Mouse (Mus musculus) spleen, postnatal 4 days (tissue): ENCODE measurements at regions not wholly inside any gene's neighbourhood (a gene's known extent, or its start where the extent isn't known, plus 50 kb on each side); places are given as distances from the start of the nearest gene placed in this dataset.
"Not testable (repeated sequence)": the region's sequence is repeated elsewhere in the genome, so short reads cannot be mapped to it uniquely, and the experiment has no call there.

Experiments used
- DNase-seq, 2 experiments: peaks; one replicate each; pipeline ENCODE4 v3.0.0; 2022; ENCODE audit warnings: low spot score in 2 of 2

- DNase-seq = peak; percentile 31 to 71
Measured at GRCm38 (mm10) chr1:184235131-184235983, 201.3 kb upstream of the 1700056E22Rik start.

GRCm38 (mm10) chr1:184234320-184234988 lies 200.4 kb upstream of the 1700056E22Rik start:
- no peak for DNase-seq

DNA sequence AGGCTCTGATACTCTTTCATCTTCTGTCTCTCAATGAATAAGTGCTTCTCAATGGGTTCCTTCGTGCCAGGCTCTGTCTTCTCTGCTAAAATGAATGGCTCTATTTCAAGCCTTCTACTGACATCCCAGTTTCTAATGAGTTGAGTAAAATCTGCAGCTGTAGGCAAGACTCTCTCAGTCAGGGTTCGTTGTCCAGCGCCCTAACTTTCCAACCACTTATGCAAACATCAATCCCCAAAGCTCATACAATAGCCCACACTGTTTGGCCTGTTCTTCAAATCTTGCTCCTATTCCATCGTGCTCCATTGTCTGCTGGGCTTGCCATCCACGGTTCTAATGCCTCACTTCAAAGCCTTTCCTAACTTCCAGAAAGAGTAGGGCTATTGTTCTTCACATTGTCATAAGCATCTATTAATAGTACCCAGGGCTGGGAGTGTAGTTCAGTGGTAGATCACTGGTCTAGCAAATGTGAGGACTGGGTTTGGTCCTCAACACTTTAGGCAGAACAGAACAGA lies 199.7 kb upstream of the 1700056E22Rik start:
- no peak for DNase-seq

GRCm38 (mm10) chr1:184222326-184222725 lies 188.2 kb upstream of the 1700056E22Rik start:
- DNase-seq = no peak

DNA sequence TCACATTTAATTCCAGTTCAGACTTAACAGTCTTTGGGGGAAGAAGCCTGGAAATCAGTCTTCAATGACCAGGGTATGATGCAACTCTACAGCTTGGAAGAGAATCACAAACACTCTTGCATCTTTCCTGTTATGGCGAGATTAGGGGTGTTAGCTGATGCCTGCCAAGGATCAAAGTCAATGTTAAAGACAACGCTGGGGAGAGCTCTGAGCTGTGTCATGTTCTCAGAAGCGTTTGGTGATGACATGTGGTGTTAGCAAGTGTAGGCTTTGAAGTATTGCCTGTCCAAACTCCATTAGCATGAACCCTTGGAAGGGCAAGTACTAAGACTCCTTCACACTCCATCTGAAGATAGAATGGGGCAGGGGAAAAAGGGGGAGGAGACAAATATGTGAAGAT lies 187.7 kb upstream of the 1700056E22Rik start:
- no peak for DNase-seq

GRCm38 (mm10) chr1:184197272-184197671 lies 163.2 kb upstream of the 1700056E22Rik start:
- DNase-seq = no peak

DNA sequence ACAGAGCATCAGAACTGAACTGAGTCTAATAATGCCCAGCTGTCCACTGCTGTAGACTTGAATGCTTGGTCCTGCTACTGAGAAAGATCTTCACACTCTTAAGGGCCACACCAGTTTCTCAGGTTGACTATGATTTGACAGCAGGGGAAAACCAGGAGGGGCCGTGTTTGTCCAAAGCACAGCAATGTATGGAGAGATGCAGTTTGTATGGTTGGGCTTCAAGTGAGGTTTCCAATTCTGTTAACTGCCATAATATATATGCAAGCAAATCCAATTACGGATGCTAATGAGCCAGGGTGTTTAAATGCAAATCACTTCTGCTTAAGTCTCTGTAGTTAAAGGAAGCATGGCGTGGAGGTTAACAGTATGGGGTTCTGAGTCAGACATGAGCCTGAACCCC lies 157.2 kb upstream of the 1700056E22Rik start:
- DNase-seq = no peak

DNA sequence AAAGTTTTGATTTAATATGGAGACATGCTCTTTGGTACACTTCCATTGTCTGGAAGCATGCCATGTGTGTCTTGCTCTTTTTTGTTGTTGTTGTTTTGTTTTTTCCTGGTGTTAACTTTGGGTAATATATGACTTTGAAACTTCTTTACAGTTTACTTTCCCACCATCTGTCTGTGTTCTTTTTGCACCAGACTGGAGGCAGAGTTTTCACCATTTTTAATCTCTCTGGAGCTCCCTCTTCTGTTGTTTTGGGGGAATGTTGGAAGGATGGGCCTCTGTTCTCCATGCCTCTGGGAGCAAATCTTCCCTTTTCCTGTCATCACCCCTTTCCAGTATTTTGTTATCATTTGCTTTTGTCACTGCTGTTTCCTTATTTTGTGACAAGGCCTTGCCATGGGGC lies 153.5 kb upstream of the 1700056E22Rik start:
- no peak for DNase-seq

- no peak for DNase-seq
Measured at GRCm38 (mm10) chr1:184182163-184182562, 148.1 kb upstream of the 1700056E22Rik start.

DNA sequence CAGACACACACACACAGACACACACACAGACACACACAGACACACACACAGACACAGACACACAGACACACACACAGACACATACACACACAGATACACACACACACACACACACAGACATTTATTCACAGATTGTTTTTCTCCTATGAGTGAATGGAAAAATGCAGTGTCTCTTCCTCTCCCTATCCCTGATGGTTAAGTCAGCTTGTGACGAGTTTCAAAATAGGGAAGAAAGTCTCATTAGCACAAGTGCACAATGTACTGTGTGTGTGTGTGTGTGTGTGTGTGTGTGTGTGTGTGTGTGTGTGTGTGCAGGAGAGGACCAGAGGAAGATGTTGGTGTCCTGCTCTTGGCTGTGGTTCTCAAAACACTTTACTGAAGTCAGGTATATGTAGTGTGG lies 140.3 kb upstream of the 1700056E22Rik start:
- DNase-seq = not testable (repeated sequence)

DNA sequence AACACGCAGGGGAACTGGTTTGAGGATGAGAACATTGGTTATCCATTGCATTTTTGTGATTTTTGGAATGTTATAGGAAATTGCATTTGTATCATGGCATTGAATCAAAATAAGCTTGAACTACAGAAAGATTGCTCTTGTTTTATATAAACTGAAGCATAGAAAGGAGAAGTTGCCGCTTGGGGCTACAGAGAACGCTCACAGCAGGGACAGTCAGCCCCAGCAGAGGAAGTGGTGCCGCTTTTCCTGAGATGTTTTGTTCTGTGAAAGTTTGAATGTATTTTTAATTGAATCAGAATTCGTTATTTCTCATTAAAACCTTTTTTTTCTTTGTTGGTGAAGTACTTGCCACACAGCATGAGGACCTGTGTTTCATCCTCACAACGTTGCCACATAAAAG lies 139.6 kb upstream of the 1700056E22Rik start:
- peak in 1 of 2 experiments; percentile 43 for DNase-seq

DNA sequence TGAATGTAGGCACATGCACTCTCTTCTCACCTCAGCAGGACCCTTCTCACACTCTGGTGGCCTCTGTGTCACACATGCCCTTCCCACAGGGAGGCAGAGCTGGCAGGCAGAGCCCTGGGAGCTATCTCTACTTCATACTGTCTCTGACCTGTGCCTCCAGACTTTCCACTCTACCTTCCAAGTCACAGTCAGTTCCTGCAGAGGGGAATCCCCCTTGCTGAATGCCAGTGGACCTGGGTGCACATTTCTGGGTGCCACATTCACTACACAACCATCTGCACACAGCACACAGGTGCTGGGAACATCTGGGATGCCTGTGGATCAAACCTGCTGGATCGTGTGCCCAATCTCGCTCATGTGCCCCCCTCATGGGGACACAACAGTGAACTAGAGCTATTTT lies 138.9 kb upstream of the 1700056E22Rik start:
- DNase-seq = peak in 1 of 2 experiments; percentile 44

GRCm38 (mm10) chr1:184171601-184172000 lies 137.5 kb upstream of the 1700056E22Rik start:
- peak in 1 of 2 experiments; percentile 39 for DNase-seq

- DNase-seq = peak in 1 of 2 experiments; percentile 41
Measured at GRCm38 (mm10) chr1:184170926-184171325, 136.8 kb upstream of the 1700056E22Rik start.

DNA sequence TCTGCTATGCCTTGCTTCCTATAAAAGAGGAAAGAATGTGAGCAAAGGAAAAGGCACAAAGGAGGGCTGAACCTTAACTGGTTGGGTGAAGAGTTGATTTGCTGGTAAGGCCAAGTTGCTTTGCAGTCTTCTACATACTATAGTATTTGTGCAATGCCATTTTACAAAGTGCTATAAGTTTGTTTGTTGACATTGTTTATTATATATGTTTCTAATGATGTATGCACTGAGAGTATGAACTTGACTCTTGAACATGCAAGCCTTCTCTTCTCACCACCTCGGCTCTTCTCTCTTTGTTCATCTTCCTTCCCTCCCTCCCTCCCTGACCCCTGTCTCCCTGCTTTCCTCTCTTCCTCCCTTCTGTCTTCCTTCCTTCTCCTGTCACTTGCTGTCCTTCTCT lies 135.9 kb upstream of the 1700056E22Rik start:
- peak in 1 of 2 experiments; percentile 3 for DNase-seq

- DNase-seq = peak in 1 of 2 experiments; percentile 34
Measured at GRCm38 (mm10) chr1:184169034-184169783, 135.1 kb upstream of the 1700056E22Rik start.

DNA sequence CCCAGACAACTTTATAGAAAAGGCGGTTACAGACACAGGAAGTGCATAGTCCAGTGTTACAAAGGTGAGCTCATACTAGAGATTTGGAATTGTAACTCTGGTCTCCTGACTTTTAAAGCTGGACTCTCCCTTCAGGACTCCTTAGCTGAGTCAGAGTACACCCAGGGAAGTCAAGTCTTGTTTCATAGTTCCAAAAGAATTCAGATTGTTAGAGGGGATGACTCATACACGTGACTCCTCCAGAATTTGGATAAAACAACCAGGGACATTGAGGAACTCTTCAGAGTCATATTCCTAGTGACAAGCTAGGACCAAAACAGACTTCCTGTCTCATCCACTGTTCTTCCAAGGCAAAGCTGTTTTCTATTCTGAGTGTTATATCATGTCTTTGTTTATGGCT lies 132.8 kb upstream of the 1700056E22Rik start:
- no peak for DNase-seq

DNA sequence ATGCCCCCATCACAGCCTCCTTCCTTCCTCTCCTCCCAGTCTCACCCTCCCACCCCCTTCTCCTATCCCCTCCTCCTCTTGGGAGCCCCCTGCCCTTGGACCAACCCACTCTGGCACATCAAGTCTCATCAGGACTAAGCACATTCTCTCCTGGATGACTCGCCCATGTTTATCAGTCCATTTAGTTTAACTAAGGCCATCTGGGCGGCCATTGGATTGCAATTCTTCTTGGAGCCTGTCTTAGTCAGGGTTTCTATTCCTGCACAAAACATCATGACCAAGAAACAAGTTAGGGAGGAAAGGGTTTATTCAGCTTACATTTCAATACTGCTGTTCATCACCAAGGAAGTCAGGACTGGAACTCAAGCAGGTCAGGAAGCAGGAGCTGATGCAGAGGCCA lies 128.4 kb upstream of the 1700056E22Rik start:
- DNase-seq = peak in 1 of 2 experiments; percentile 15

GRCm38 (mm10) chr1:184147713-184148112 lies 113.6 kb upstream of the 1700056E22Rik start:
- DNase-seq = no peak

DNA sequence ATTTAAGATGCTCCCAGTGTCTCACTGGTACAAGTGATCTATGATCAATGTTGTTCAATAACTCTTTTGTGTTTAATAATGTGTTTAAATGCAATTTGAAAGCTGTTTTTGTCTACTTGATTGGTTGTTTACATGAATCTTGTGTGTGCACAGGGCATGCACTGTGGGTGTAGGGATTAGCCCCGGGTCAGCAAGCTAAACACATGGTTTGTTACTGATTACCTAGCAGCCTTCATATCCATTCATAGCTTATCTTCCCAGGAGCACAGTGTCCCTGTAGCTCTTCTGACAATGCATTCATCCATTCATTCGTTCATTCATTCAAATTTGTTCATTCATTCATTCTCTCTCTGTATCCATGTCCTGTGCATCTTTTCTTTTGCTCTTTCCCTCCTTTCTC lies 108.9 kb upstream of the 1700056E22Rik start:
- no peak for DNase-seq

DNA sequence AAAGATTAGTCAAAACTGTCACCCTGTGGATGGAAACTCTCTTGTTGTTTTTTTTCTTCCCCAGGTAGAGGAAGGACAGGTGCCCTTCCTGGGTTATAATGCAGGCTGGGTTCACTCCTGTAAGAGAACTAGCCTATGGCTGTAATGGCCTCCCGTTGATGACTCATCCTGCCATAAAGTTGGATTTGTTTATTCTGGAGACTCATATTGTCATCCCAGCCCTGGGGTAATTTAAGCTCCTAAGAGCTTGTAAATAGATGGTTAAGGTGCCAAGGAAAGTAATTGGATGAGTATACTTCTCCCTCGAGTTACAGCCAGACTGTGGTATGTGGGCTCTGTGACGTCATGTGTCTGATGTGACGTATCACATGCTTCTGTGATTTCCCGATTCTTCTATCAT lies 106.4 kb upstream of the 1700056E22Rik start:
- DNase-seq = no peak

GRCm38 (mm10) chr1:184140082-184140481 lies 106.0 kb upstream of the 1700056E22Rik start:
- DNase-seq = no peak
